Mouse (Mus musculus) liver, embryonic 15.5 days (tissue): ENCODE data around the gene Adipoq. TPM values are rescaled to one million over a fixed set of nuclear protein-coding genes. Genes with fewer than 3 reads are reported as not detected.
A peak's percentile ranks its signal among the peaks of the same experiment; 100 is the strongest.

Experiments
- ATAC-seq: fragments of 200-750 bp; cut with Nextera tagmentation; 2 replicates; pipeline ENCODE4 v1.8.0; 2017; ENCODE audit warnings: moderate number of reproducible peaks, mild to moderate bottlenecking, moderate library complexity; ENCODE audit not compliant: insufficient read depth
- H3K27ac ChIP-seq: fragments of 300-500 bp; sonication (generic); replicated peaks from 2 replicates; pipeline ENCODE4 v1.5.1; 2015; ENCODE audit warnings: mild to moderate bottlenecking, inconsistent platforms
- H3K27me3 ChIP-seq: fragments of 300-500 bp; sonication (generic); 2 replicates; pipeline ENCODE4 v1.6.1; 2015; ENCODE audit warnings: mild to moderate bottlenecking, inconsistent platforms
- H3K36me3 ChIP-seq: fragments of 300-500 bp; sonication (generic); replicated peaks from 2 replicates; pipeline ENCODE4 v1.6.1; 2015; ENCODE audit warnings: moderate library complexity, mild to moderate bottlenecking, inconsistent platforms
- H3K4me1 ChIP-seq: fragments of 300-500 bp; sonication (generic); replicated peaks from 2 replicates; pipeline ENCODE4 v1.6.1; 2015; ENCODE audit warnings: inconsistent platforms
- H3K4me2 ChIP-seq: fragments of 300-500 bp; sonication (generic); 2 replicates; pipeline ENCODE4 v1.6.1; 2015; ENCODE audit warnings: moderate library complexity, mild to moderate bottlenecking, inconsistent platforms
- H3K4me3 ChIP-seq: fragments of 300-500 bp; sonication (generic); replicated peaks from 2 replicates; pipeline ENCODE4 v1.5.1; 2015; ENCODE audit warnings: mild to moderate bottlenecking, inconsistent platforms
- H3K9ac ChIP-seq: fragments of 300-500 bp; sonication (generic); 2 replicates; pipeline ENCODE4 v1.6.1; 2015; ENCODE audit warnings: moderate library complexity, mild to moderate bottlenecking, inconsistent platforms
- H3K9me3 ChIP-seq: fragments of 300-500 bp; sonication (generic); replicated peaks from 2 replicates; pipeline ENCODE4 v1.6.1; 2016; ENCODE audit warnings: inconsistent platforms
- WGBS: fragments of 180-500 bp; shearing (Covaris S2); methylation state at CpG from one replicate; pipeline ENCODE4 v1.1.7; 2015; ENCODE audit warnings: mixed read lengths; ENCODE audit not compliant: insufficient replicate concordance; 5-methylcytosine and 5-hydroxymethylcytosine counted together
- polyA plus RNA-seq: library from polyadenylated mRNA; unstranded; fragments of >200 nt; fragmentation: Nextera tagmentation; extraction: Ambion mirVana; gene quantifications from 2 replicates; pipeline ENCODE4 v1.2.1, GENCODE M21; 2015

Adipoq gene
- polyA plus RNA-seq, 1 experiment from 2014 or later = not detected

- Histone ChIP-seq H3K4me1 (peaks cover 52% of the 10 kb centered on the region), H3K27me3 (no peaks in the 10 kb centered on the region), H3K4me2 (peak overlapping the region; percentile 82), H3K9me3 (no peaks in the 10 kb centered on the region), H3K27ac (no peak overlapping the region), H3K36me3 (peaks cover 29% of the 10 kb centered on the region), H3K9ac (no peak overlapping the region), H3K4me3 (no peak overlapping the region)
- no peak for ATAC-seq
- WGBS = 66% methylated on average over 7 of the region's 7 CpGs
These were observed 40.2 kb upstream of the Adipoq start for GRCm38 (mm10) chr16:23106121-23106520.

DNA sequence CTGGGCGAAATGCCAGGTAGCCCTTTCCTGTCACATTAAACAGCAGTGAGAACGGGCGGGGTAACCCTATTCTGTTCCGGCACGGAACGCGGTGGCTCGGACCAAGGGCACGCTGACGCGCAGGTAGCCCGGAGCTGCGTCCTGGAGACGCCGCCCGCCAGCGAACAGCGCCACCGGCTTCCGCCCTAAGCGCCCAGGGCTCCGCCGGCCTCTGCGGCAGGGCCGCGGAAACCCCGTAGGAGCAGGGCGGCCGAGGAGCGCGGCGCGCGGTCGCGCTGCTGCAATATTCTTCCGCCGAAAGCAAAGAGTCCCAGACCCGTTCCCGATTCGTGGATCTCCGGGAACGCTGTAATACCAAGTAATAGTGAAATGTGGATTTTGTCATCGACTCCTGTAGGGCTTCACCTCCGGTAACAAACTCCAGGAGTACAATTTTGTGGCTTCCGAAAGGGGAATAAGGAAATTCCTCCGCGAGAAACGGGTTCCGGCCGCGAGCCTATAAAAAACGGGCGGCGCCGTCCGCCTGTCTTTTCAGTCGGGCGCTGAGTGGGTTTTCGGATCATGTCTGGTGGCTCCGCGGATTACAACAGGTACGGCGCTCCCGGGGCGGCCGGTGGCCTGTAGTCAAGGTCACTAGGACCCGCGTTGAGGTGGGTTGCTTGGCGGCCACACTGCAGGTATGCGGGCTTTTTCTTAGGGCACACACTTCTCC lies 38.9 kb upstream of the Adipoq start, which contains the start of gene Eif4a2:
Eif4a2 (plus strand) TSS at position 214 of the 712 bp plus-strand sequence.
- peak within 1 kb of the TSS; percentile 82 for H3K4me3 ChIP-seq
- H3K27me3 ChIP-seq = no peaks in the 10 kb centered on the region
- WGBS = under 1% methylated on average over 71 of the region's 71 CpGs
- H3K9ac ChIP-seq = peak within 1 kb of the TSS; percentile 96
- H3K36me3 ChIP-seq = peaks cover 41% of the 10 kb centered on the region
- H3K9me3 ChIP-seq = no peaks in the 10 kb centered on the region
- H3K27ac ChIP-seq = peak within 1 kb of the TSS; percentile 94
- ATAC-seq = peak; percentile 93
- peaks cover 59% of the 10 kb centered on the region for H3K4me1 ChIP-seq
- peak within 1 kb of the TSS; percentile 82 for H3K4me2 ChIP-seq

DNA sequence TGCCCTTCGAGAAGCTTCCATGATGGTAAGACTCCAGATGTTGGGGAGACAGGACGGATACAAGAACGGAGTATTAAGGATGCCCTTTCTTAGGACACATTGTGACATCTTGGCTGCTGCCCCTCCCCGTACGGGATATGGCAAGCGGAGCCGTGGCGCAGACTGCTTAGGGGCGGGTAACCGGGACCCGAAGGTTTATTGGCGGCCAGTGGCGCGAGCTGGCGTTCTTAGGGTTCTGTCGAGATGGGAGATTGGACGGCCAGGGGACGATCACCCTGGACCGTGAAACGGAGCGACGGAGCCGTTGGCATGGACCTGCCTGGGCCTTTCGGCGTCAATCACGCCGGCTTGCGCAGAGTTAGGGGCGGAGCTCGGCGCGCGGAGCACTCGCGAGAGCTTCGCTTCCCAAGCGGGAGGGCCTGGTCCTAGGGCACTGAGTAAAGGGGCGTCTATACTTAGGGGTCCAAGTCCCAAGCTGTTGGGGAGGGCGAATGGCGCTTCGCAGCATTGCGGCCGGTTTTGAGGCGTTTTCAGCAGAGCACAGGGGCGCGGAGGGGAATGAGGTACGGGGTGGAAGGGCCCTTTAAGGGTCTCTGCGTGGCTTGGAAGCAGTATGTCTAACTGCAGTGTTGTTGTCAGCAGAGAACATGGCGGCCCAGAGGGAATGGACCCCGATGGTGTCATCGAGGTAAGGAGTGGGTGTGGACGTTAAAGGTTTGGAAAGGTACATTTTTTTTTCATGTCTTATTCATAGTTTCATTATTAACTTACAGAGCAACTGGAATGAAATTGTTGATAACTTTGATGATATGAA lies 38.2 kb upstream of the Adipoq start:
- no peaks in the 10 kb centered on the region for H3K9me3 ChIP-seq
- H3K36me3 ChIP-seq = peaks cover 49% of the 10 kb centered on the region
- peaks cover 51% of the 10 kb centered on the region for H3K4me1 ChIP-seq
- H3K9ac ChIP-seq = peak overlapping the region; percentile 96
- no peaks in the 10 kb centered on the region for H3K27me3 ChIP-seq
- H3K4me3 ChIP-seq = peak overlapping the region; percentile 82
- peak overlapping the region; percentile 94 for H3K27ac ChIP-seq
- peak overlapping the region; percentile 82 for H3K4me2 ChIP-seq
- peak; percentile 71 for ATAC-seq
- WGBS = under 1% methylated on average over 52 of the region's 52 CpGs

- H3K27me3 ChIP-seq = no peaks in the 10 kb centered on the region
- H3K36me3 ChIP-seq = peaks cover 53% of the 10 kb centered on the region
- H3K4me3 ChIP-seq = peak overlapping the region; percentile 82
- H3K9ac ChIP-seq = peak overlapping the region; percentile 96
- no peaks in the 10 kb centered on the region for H3K9me3 ChIP-seq
- ATAC-seq = no peak
- peaks cover 44% of the 10 kb centered on the region for H3K4me1 ChIP-seq
- 2% methylated on average over 5 of the region's 5 CpGs for WGBS
- H3K27ac ChIP-seq = peak overlapping the region; percentile 94
- peak overlapping the region; percentile 82 for H3K4me2 ChIP-seq
These were observed 37.4 kb upstream of the Adipoq start for GRCm38 (mm10) chr16:23108943-23109342.

DNA sequence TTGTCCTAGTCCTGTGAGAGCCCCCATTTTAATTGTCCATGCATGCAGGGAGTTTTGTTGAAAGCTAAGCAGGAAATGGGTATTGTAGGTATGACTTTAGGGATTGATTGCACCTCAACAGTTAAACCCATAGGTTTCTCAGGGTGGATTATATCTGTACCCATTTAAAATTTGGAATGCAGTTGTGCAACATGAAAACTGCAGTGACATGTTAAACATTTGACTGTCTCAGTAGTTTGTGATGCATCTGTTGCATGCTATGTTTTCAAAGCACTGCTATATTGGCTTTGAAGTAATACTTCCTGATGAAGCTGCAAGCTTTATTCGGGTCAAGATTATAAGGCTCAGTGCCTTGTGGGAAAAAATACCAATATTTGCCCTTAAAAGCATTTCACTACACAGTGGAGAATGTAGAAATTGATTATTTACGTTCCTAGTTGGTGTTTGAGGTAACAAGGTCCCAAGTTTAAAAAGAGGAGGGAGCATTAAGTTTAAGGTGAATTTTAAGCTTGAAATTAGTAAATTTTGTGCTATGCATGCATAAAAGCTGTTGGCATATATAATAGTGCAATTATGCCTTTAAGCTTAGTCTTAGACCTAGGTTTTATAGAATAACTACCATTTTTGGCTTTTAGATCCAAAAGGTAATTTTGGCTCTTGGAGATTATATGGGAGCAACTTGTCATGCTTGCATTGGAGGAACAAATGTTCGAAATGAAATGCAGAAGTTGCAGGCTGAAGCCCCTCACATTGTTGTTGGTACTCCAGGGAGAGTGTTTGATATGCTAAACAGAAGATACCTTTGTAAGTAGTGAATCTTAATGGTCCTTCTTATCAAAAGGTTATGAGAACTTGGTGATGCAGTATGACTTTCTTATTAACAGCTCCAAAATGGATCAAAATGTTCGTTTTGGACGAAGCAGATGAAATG lies 36.7 kb upstream of the Adipoq start:
- WGBS = 33% methylated on average over 5 of the region's 5 CpGs
- peak overlapping the region; percentile 82 for H3K4me3 ChIP-seq
- no peaks in the 10 kb centered on the region for H3K9me3 ChIP-seq
- H3K27me3 ChIP-seq = no peaks in the 10 kb centered on the region
- H3K4me2 ChIP-seq = peak overlapping the region; percentile 82
- peak overlapping the region; percentile 96 for H3K9ac ChIP-seq
- peaks cover 60% of the 10 kb centered on the region for H3K36me3 ChIP-seq
- H3K27ac ChIP-seq = peak overlapping the region; percentile 94
- peaks cover 41% of the 10 kb centered on the region for H3K4me1 ChIP-seq
- ATAC-seq = no peak

GRCm38 (mm10) chr16:23112348-23112747 lies 34.0 kb upstream of the Adipoq start:
- Histone ChIP-seq H3K4me2 (no peak overlapping the region), H3K4me1 (peaks cover 30% of the 10 kb centered on the region), H3K36me3 (peaks cover 86% of the 10 kb centered on the region), H3K4me3 (no peak overlapping the region), H3K27ac (no peak overlapping the region), H3K9me3 (no peaks in the 10 kb centered on the region), H3K27me3 (no peaks in the 10 kb centered on the region), H3K9ac (no peak overlapping the region)
- ATAC-seq = no peak
- 76% methylated on average over 12 of the region's 12 CpGs for WGBS

- no peak for ATAC-seq
- no peaks in the 10 kb centered on the region for H3K9me3 ChIP-seq
- H3K4me1 ChIP-seq = peaks cover 30% of the 10 kb centered on the region
- no peaks in the 10 kb centered on the region for H3K27me3 ChIP-seq
- no peak overlapping the region for H3K4me3 ChIP-seq
- WGBS = 35% methylated on average over 9 of the region's 9 CpGs
- H3K36me3 ChIP-seq = peaks cover 92% of the 10 kb centered on the region
- no peak overlapping the region for H3K4me2 ChIP-seq
- no peak overlapping the region for H3K9ac ChIP-seq
- H3K27ac ChIP-seq = no peak overlapping the region
These were observed 33.4 kb upstream of the Adipoq start for GRCm38 (mm10) chr16:23112861-23113435.

DNA sequence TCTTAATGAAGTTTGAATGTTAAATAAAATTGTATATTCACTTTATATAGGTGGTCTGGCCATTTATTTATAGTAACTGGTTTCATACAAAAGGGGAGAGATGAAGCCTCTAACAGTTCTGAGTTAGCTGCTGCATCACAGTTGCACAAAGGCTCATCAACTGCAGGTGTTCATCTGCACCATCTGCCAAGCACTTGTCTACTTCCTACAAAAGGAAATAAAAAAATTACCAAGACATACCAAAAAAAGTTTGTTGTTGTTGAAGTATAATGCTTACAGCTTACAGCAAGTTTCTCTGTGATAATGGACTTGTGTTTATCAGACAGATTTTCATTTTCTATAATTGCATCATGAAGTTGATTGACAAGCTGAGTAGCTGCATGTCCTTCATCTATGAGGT lies 32.4 kb upstream of the Adipoq start:
- Histone ChIP-seq H3K9ac (no peak overlapping the region), H3K4me2 (no peak overlapping the region), H3K27ac (no peak overlapping the region), H3K36me3 (peaks cover 91% of the 10 kb centered on the region), H3K4me1 (peaks cover 27% of the 10 kb centered on the region), H3K27me3 (no peaks in the 10 kb centered on the region), H3K4me3 (no peak overlapping the region), H3K9me3 (no peaks in the 10 kb centered on the region)
- ATAC-seq = 0 out of 2 replicates have a peak, but pooled peaks have one; percentile 11

- Histone ChIP-seq H3K4me1 (peaks cover 21% of the 10 kb centered on the region), H3K9ac (no peak overlapping the region), H3K4me3 (no peak overlapping the region), H3K9me3 (no peaks in the 10 kb centered on the region), H3K36me3 (peaks cover 91% of the 10 kb centered on the region), H3K4me2 (no peak overlapping the region), H3K27ac (no peak overlapping the region), H3K27me3 (no peaks in the 10 kb centered on the region)
- WGBS = 48% methylated on average over 5 of the region's 5 CpGs
- 0 out of 2 replicates have a peak, but pooled peaks have one; percentile 17 for ATAC-seq
These were observed 31.8 kb upstream of the Adipoq start for GRCm38 (mm10) chr16:23114339-23115171.

DNA sequence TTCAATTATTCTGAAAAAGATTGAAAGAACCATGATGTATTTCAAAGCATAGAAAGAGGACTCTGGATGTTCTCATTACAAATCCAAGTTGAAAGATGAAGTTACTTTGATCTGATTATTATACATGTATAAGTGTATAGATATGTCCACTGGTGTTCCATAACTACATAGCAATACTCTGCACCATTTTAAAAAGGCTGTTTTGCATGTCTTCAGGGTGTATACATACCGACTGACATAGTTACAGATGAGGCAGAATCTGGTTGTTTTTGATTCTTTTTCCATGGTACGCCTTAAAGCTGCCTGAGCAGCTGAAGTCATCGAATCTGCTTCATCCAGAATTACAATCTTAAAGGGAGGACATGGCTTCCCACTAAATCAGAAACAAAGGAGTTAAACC lies 30.9 kb upstream of the Adipoq start:
- no peak for ATAC-seq
- H3K4me3 ChIP-seq = no peak overlapping the region

More for the DNA sequence above, 30.9 kb upstream of the Adipoq start:
- 84% methylated on average over 3 of the region's 3 CpGs for WGBS
- Histone ChIP-seq H3K4me2 (no peak overlapping the region), H3K9me3 (no peaks in the 10 kb centered on the region), H3K4me1 (peaks cover 13% of the 10 kb centered on the region; the same call in 1 of the 2 replicates), H3K27me3 (no peaks in the 10 kb centered on the region), H3K36me3 (peaks cover 91% of the 10 kb centered on the region), H3K9ac (no peak overlapping the region), H3K27ac (no peak overlapping the region)
